Mouse (Mus musculus): ENCODE results near the gene Lrrc63. TPM values are rescaled to one million over a fixed set of nuclear protein-coding genes. Genes with fewer than 3 reads are reported as not detected.

Lrrc63 gene
- polyA plus RNA-seq (2015; fragmentation: Nextera tagmentation; extraction: Ambion mirVana): 0.10 and 0.11 TPM in 2 replicates

DNA sequence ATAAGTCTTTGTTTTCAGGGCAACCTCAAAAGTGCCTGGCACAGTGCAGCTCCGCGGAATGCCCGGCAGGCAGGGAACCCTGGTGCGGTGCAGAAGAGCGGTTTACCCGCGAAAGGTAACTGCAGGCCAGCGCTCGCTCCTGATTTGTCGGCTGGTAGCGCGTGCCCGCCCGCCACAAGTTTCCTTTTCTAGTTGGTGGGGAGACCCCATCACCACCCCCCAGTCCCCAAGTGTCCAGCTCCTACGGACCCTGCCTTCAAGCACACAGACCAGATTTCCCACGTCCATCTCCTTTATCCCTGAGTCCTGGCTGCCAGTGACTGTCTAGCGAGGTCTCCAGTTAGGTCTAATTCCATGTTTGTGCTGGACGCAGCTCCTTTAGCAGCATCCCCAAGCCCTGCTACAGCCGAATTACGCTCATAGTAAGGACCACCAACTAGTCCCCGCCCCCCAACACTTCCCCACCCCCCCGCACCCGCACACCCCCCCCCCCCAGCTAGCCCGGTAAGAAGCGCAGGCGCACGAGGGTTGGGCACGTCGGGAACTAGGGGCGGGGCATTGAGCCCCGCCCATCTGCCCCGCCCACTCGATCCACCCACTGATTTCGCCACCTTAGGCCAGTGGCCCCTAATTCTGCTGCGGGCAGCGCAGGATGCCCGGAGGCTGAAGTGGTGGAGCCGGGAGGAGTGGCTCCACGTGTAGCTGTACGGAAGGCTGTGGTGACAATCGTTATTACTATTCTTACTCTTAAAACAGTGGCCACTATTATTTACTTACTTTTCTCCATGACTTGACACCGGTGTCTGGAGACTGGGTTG lies at the start of gene Lrrc63, which contains the start of gene Lcp1:
Gene Lrrc63, minus strand, starts transcription at position 381 of the 818 bp plus-strand sequence.
Gene Lcp1, plus strand, starts transcription at position 601 of the 818 bp plus-strand sequence.
- Histone ChIP-seq H3K4me3 (peak within 1 kb of the TSS; percentile 66), H3K9me3 (replicated peaks) (no peaks in the 10 kb centered on the region), H3K9ac (peak within 1 kb of the TSS; percentile 67), H3K27me3 (no peaks in the 10 kb centered on the region; the same call in 1 of the 2 replicates), H3K36me3 (ENCODE audit: poor library complexity, severe bottlenecking) (no peaks in the 10 kb centered on the region), H3K4me1 (no peaks in the 10 kb centered on the region), H3K4me2 (peak within 1 kb of the TSS; percentile 87), H3K27ac (peak within 1 kb of the TSS; percentile 31; the same call in 1 of the 2 replicates)
- peak; percentile 92 for ATAC-seq
- WGBS: under 1% methylated on average over 35 of the region's 42 CpGs

DNA sequence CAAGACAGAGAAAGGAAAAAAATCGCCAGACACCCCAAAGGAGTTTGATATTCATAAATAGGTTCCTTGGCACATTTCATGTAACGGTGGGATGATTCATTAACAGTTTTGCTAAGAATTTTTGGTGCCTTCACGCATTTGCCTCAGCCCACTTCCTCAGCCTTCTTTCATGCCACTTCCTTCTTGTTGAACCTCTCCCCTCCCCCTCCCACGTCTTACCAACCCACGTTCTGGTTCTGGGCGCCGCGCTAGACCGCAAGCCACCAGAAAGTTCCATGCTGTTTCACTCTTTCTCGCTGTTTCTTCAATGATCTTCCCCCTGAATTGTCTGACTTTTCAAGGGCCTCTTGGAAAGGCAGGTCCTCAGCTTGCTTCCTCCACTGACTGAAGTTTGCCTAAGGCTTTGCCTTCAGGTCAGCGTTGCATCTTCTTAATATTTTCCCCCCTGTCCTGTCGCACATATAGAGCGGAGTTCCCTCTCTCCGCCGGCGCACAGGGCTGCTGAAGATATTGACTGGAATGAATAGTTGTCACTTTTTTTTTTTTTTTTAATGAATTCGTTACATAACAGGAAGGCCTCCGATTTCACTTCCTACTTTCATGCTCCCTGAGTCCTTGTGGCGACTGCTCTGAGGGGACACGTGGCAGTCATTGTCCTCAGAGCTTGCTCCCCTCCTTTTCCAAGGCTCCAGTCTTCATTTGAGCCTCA lies 48.7 kb upstream of the Lrrc63 start:
- no peak overlapping the region for H3K4me2 ChIP-seq
- H3K36me3 ChIP-seq (ENCODE audit: poor library complexity, severe bottlenecking): no peaks in the 10 kb centered on the region
- WGBS: 93% methylated on average over 20 of the region's 20 CpGs
- no peaks in the 10 kb centered on the region for H3K27me3 ChIP-seq
- H3K4me3 ChIP-seq: no peak overlapping the region
- no peak overlapping the region for H3K27ac ChIP-seq
- no peaks in the 10 kb centered on the region for H3K9me3 ChIP-seq (replicated peaks)
- no peaks in the 10 kb centered on the region for H3K4me1 ChIP-seq
- ATAC-seq: no peak
- no peak overlapping the region for H3K9ac ChIP-seq

DNA sequence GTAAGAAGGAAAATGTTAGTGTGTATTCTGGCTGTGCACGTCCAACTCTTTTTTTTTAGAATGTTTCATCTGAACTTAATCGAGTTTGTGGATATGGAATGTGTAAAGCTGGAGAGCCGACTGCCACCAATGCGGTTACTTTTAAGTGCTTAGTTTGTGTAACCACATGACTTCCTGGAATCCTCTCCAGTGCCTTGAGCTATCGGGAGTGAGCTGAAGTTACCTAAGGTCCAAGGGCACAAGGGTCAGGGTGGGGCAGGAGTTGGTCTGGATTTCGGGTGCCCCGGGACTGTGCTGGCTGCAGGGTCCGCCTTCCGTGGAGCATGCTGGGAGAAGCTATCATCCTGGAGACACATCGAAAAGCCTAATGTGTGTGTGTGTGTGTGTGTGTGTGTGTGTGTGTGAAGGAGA lies 48.1 kb upstream of the Lrrc63 start:
- Histone ChIP-seq H3K36me3 (ENCODE audit: poor library complexity, severe bottlenecking) (no peaks in the 10 kb centered on the region), H3K27ac (no peak overlapping the region), H3K9me3 (replicated peaks) (no peaks in the 10 kb centered on the region), H3K9ac (no peak overlapping the region), H3K27me3 (no peaks in the 10 kb centered on the region), H3K4me1 (no peaks in the 10 kb centered on the region), H3K4me2 (no peak overlapping the region), H3K4me3 (no peak overlapping the region)
- no peak for ATAC-seq
- 84% methylated on average over 10 of the region's 10 CpGs for WGBS

DNA sequence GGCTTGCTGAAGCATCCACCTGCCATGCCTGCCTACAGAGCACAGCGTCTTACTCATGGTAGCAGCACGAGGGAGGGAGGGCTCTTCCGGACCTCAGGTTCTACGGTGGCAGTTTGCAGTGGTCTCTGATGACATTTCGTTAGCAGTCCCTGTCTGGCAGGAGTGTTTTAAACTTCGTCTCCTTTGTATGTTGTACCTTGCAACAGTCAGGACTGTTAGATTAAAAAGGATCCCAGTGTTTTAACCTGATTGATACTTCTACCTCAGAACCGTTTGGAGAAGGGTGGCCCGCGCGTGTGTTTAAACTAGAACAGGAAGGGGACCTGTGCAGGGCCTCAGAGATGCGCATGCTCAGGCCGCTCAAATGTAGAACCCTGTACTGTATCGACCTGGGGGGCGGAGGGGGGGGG lies 47.7 kb upstream of the Lrrc63 start:
- Histone ChIP-seq H3K4me2 (no peak overlapping the region), H3K36me3 (ENCODE audit: poor library complexity, severe bottlenecking) (no peaks in the 10 kb centered on the region), H3K4me3 (no peak overlapping the region), H3K4me1 (no peaks in the 10 kb centered on the region), H3K9me3 (replicated peaks) (no peaks in the 10 kb centered on the region), H3K27ac (no peak overlapping the region), H3K9ac (no peak overlapping the region), H3K27me3 (no peaks in the 10 kb centered on the region)
- 85% methylated on average over 14 of the region's 14 CpGs for WGBS
- no peak for ATAC-seq

DNA sequence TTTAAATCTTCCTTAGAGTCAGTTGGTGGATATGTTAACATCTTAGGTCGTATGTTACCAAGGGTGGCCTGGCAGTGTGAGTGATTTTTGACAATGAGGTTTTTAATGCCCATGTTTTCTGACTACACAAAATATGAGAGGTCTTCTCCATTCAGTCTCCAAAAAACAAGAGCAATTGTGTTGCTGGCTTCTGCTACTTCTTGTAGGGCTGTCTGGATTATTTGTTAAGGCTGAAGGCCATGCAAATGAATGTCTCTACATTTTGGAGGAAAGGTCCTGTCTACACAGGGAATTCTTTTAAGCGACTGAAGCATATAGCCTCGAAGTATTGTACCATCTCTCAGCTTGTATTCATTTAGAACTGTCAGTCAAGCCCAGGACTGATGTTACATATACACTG lies 46.7 kb upstream of the Lrrc63 start:
- H3K4me2 ChIP-seq: no peak overlapping the region
- 68% methylated on average over 3 of the region's 3 CpGs for WGBS
- H3K4me3 ChIP-seq: no peak overlapping the region
- H3K27ac ChIP-seq: no peak overlapping the region
- H3K9ac ChIP-seq: no peak overlapping the region
- no peaks in the 10 kb centered on the region for H3K27me3 ChIP-seq
- H3K9me3 ChIP-seq (replicated peaks): no peaks in the 10 kb centered on the region
- no peaks in the 10 kb centered on the region for H3K4me1 ChIP-seq
- ATAC-seq: no peak
- H3K36me3 ChIP-seq (ENCODE audit: poor library complexity, severe bottlenecking): no peaks in the 10 kb centered on the region

DNA sequence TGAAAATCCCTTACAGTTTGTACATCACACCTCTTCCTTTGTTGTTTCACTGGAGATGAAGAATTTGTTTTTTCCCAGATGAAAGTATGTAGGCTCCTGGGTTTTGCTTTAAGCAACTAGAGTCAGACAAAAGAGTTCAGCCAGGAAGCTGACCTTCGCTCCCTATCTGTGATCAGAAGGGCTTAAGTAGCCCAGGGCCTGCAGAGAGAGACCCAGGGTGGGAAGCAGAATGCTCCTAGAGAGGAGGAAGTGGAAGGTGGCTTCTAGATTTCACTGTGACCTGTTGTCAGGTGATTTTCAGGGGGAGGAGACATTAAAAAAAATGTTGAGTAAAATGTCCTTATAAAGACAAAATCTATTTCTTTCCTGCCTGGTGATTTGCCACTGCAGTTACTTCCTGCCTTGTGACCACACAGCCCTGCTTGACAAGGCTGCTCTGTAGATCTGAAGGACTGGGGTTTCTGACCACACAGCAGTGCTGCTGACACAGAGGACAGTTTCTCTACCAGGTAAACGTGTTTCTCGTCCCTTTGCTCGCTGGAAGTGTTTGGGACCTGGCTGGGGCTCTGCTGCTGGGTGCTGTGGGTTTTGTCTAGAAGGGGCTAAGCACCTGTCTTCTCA lies 45.9 kb upstream of the Lrrc63 start:
- no peaks in the 10 kb centered on the region for H3K4me1 ChIP-seq
- no peaks in the 10 kb centered on the region for H3K36me3 ChIP-seq (ENCODE audit: poor library complexity, severe bottlenecking)
- no peaks in the 10 kb centered on the region for H3K27me3 ChIP-seq
- H3K9me3 ChIP-seq (replicated peaks): no peaks in the 10 kb centered on the region
- WGBS: 66% methylated on average over 4 of the region's 4 CpGs
- H3K4me3 ChIP-seq: no peak overlapping the region
- no peak for ATAC-seq
- H3K9ac ChIP-seq: no peak overlapping the region
- H3K4me2 ChIP-seq: no peak overlapping the region
- no peak overlapping the region for H3K27ac ChIP-seq

DNA sequence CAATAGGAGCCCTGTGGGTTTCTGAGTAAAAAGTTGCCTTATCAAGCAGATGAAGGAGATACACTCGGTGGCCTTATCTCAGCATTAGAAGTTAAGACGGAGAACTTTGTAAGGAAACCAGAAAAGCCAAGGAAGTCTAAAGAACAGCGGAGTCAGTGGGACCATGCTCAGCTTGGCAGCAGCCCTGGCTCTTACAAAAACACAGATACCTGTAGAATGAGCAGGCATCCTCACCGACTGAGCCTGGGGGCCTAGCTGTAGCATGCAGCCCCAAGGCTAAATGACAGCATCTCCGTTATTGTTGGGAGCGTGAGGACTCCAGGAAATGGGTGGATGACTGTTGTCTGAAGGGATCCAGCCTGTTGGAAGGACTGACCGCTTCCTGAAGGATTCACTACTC lies 45.1 kb upstream of the Lrrc63 start:
- H3K9ac ChIP-seq: no peak overlapping the region
- WGBS: 88% methylated on average over 7 of the region's 7 CpGs
- ATAC-seq: no peak
- H3K4me2 ChIP-seq: no peak overlapping the region
- no peaks in the 10 kb centered on the region for H3K4me1 ChIP-seq
- H3K36me3 ChIP-seq (ENCODE audit: poor library complexity, severe bottlenecking): no peaks in the 10 kb centered on the region
- no peaks in the 10 kb centered on the region for H3K27me3 ChIP-seq
- no peak overlapping the region for H3K4me3 ChIP-seq
- H3K9me3 ChIP-seq (replicated peaks): no peaks in the 10 kb centered on the region
- H3K27ac ChIP-seq: no peak overlapping the region

DNA sequence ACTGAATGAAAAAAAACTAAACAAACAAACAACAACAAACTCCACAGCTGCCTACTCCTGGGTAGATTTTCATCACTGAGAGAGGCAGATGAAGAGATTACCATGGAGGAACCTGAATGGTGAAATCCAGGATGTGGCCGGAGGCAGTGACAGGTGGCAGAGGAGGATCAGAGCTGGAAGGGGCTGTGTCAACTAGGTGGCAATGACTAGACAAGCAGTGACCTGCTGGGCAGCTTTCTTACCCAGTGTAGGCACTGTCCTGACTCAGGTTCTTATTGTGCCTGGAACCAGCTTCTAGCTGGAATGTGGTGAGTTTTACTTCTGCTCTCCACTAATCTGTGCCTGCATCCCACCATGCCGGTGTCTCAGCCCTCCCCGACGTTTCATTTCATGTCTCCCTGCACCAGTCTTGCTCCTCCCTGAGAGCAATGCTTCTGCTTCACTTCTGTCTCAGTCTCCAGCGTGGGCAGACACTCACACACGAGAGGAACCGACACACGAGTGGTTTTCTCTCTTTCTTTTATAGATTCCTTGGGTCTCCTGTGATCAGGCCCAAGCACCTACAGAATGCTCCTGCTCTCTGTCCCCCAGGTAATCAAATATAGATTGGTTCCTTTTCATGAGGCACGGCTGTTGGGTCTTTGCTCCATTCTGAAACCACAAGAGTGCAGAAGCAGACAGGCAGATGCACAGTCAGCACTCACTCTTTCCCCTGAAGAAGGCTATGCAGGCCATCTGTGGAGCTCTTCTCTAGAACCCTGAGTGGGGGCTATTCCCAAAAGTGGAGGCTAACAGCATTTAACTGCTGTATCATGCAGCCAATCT lies 44.3 kb upstream of the Lrrc63 start:
- Histone ChIP-seq H3K27ac (no peak overlapping the region), H3K27me3 (no peaks in the 10 kb centered on the region), H3K9ac (no peak overlapping the region), H3K36me3 (ENCODE audit: poor library complexity, severe bottlenecking) (no peaks in the 10 kb centered on the region), H3K4me2 (no peak overlapping the region), H3K4me1 (no peaks in the 10 kb centered on the region), H3K4me3 (no peak overlapping the region), H3K9me3 (replicated peaks) (no peaks in the 10 kb centered on the region)
- no peak for ATAC-seq
- WGBS: 88% methylated on average over 9 of the region's 9 CpGs

DNA sequence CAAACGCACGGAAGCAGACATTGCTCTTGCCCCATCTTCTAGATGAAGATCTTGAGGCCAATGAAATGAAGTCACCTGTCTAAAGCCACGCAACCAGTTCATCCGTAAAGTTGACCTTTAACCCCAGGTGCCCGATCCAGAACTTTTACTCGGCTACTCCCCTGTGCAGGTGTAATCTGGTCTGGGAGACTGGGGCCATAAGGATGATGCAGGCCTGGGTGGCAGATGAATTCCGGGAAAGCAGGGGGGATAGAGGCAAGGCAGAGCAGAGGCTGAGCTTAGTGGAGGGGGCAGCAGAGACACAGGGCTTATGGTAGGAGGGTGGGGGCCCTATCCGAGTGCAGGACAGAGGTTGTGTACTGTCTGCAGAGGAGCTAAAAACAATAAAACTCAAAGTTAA lies 43.6 kb upstream of the Lrrc63 start:
- Histone ChIP-seq H3K27me3 (no peaks in the 10 kb centered on the region), H3K4me3 (no peak overlapping the region), H3K27ac (no peak overlapping the region), H3K4me1 (no peaks in the 10 kb centered on the region), H3K4me2 (no peak overlapping the region), H3K9ac (no peak overlapping the region), H3K9me3 (replicated peaks) (no peaks in the 10 kb centered on the region), H3K36me3 (ENCODE audit: poor library complexity, severe bottlenecking) (no peaks in the 10 kb centered on the region)
- ATAC-seq: no peak
- 88% methylated on average over 8 of the region's 8 CpGs for WGBS

DNA sequence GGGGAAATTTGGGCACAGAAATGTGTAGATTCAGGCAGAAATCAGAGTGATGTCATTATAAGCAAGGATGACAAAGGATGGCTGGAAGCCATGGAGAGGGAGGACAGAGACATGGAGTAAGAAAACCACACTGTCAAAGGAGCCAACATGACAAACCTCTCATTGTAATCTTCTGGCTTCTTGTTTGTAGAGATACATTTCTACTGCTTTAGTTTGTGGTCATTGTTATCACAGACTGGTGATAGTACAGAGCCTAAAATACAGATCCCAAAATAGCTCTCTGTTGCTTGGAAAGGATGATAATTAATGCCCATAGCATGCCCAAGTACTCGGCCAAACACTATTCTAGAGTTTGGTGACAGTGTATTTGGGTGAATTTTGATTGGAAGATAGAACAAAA lies 39.9 kb upstream of the Lrrc63 start:
- H3K4me2 ChIP-seq: no peak overlapping the region
- H3K27ac ChIP-seq: no peak overlapping the region
- 87% methylated on average over 1 of the region's 1 CpGs for WGBS
- no peak overlapping the region for H3K4me3 ChIP-seq
- no peak for ATAC-seq
- H3K36me3 ChIP-seq (ENCODE audit: poor library complexity, severe bottlenecking): no peaks in the 10 kb centered on the region
- no peaks in the 10 kb centered on the region for H3K4me1 ChIP-seq
- H3K9me3 ChIP-seq (replicated peaks): no peaks in the 10 kb centered on the region
- no peaks in the 10 kb centered on the region for H3K27me3 ChIP-seq
- H3K9ac ChIP-seq: no peak overlapping the region

DNA sequence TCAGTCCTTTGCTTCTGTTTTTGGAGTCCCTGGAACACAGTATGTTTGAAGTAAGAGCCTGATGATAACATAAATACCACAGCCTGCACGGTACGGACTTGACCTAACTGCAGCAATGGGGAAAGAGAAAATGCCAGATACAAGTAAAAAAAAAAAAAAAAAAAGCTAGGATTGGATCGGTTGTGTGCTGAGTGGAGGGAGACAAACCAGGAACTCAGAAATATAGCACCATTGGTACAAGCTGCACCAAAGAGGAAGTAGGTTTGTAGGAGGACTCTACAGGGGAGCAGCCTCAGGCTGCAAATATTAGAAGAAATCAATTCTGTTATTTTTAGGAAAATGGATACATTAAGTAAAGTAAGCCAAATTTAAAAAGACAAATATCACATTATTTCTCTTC lies 37.8 kb upstream of the Lrrc63 start:
- H3K4me3 ChIP-seq: no peak overlapping the region
- 95% methylated on average over 3 of the region's 3 CpGs for WGBS
- no peak overlapping the region for H3K27ac ChIP-seq
- no peaks in the 10 kb centered on the region for H3K36me3 ChIP-seq (ENCODE audit: poor library complexity, severe bottlenecking)
- no peak overlapping the region for H3K4me2 ChIP-seq
- H3K9ac ChIP-seq: no peak overlapping the region
- no peak for ATAC-seq
- no peaks in the 10 kb centered on the region for H3K9me3 ChIP-seq (replicated peaks)
- no peaks in the 10 kb centered on the region for H3K27me3 ChIP-seq
- no peaks in the 10 kb centered on the region for H3K4me1 ChIP-seq
